Mouse (Mus musculus) E14TG2a.4 (cell line): Measurements from ENCODE around the gene Sar1a.

ENCODE experiments used
- CTCF ChIP-seq: conservative IDR thresholded peaks from 2 replicates; pipeline ENCODE4 v1.5.1; 2014; ENCODE audit warnings: low read length
- NANOG ChIP-seq: IDR thresholded peaks from 2 replicates; pipeline ENCODE4 v1.6.1; 2014; ENCODE audit warnings: borderline replicate concordance, low read length, mixed read lengths
- POU5F1 ChIP-seq: IDR thresholded peaks from 2 replicates; pipeline ENCODE4 v1.6.1; 2014; ENCODE audit warnings: low read length, borderline replicate concordance

DNA sequence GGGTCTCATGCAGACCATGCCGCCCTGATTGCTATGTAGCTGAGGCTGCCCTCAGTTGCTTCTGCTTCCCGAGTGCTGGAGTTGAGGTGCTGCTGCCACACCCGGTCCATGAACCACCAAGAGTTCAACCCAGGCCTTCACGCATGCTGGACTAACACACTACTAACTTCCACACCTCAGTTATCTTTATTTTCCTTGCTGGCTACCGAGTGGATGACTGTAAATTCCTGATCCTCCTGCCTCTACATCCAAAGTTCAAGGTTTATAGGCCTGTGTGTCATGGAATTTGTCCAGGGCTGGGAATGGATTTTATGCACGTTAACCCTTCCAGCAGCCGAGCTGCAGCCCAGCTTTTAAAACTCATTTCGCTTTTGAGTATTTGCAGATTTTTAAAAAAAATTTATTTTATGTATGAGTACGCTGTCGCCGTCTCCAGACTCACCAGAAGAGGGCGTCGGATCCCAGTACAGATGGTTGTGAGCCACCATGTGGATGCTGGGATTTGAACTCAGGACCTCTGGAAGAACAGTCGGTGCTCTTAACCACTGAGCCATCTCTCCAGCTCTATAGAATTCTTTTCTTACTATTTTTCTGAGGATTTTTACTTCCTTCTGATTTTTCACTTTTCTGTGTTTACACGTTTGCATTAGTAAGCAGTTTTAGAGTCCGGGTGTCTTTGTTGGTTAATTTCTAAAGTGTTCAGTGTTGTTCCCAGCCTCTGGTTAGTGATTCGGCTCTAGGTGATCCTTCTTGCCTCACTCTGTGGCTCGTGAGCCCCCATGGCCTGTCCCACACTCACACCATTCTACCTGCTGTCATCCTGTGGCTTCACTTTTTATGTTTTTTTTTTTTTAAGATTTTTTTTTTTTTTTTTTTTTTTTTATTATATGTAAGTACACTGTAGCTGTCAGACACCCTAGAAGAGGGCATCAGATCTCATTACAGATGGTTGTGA lies 22.9 kb upstream of the Sar1a start:
- TF ChIP-seq CTCF (peak; percentile 20), NANOG (no peak), POU5F1 (no peak)
